Mouse (Mus musculus) ES-Bruce4 (cell line): Measurements from ENCODE around the gene Krtap28-13.

ENCODE experiments used
- CTCF ChIP-seq: IDR thresholded peaks from one replicate; pipeline ENCODE4 v1.8.1; 2011; ENCODE audit warnings: low read depth, low read length
- EP300 ChIP-seq: IDR thresholded peaks from 2 replicates; pipeline ENCODE4 v1.6.1; 2011; ENCODE audit warnings: low read depth, low read length; ENCODE audit not compliant: insufficient read depth
- POLR2A ChIP-seq: IDR thresholded peaks from one replicate; pipeline ENCODE4 v1.8.1; 2011; ENCODE audit warnings: low read length; ENCODE audit not compliant: insufficient read depth

GRCm38 (mm10) chr1:83107410-83107978 lies 46.8 kb downstream of the Krtap28-13 start:
- no peak for TF ChIP-seq EP300
- no peak for TF ChIP-seq CTCF
- TF ChIP-seq POLR2A: no peak
